Mouse (Mus musculus): ENCODE data around the gene 4933402N03Rik.

The 4933402N03Rik gene

DNA sequence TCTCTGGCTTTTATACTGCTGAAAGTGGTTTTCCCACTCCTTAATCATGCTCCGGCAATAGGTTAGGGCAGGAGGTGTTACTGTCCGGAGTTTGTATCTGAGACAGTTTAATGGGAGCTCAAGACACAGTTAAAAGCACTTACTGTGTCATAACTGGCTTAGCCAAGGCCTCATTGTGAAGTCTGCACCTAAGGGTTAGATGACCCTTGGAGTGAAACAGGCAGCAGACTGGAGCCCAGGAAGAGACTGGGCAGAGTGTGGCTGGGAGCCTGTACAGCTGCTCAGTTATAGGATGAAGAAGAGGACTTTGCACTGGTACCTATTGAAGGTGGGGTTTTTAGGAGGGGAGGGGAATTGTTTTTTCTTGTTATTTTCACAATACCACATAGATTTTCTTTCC, at the start of gene 4933402N03Rik:
4933402N03Rik (minus strand) TSS at position 101 of the 400 bp plus-strand sequence.
- no peak for DNase-seq (ENCODE audit: low spot score in 2 of 2)

DNA sequence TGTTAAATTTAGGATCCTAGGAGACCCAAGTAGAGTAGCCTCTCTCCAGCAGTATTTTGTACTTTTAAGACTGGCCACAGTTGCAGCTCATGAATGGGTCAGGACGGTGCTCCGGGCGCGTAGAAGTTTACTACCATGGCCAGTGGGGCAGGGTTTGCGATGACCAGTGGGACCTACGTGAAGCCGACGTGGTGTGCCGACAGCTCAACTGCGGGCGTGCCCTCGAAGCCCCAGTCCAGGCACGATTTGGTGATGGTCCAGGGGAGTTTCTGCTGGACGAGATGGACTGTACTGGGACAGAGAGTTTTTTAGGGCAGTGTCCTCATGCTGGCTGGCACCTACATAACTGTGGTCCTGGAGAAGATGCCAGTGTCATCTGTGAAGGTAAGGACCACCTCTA, 41.9 kb upstream of the 4933402N03Rik start:
- no peak for DNase-seq (ENCODE audit: low spot score in 2 of 2)

DNA sequence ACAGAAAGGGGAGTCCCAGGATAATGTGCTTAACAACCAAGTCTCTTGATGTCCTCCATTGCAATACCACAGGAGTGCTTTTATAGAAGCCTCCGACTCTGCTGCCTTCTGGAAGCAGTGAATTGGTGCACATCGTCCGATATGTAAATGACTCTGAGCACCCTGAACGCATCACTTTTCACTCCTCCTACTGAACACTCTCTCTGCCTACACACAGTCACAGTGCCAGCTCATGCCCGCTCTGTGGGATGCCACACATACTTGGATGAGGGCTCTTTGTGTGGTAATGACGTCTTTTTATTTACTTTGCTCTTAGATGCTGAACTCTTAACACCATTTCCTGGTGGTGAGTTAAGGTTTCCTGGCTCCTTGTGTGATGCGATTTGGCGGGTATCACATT, 40.9 kb upstream of the 4933402N03Rik start:
- DNase-seq (ENCODE audit: low spot score in 2 of 2), result no peak

DNA sequence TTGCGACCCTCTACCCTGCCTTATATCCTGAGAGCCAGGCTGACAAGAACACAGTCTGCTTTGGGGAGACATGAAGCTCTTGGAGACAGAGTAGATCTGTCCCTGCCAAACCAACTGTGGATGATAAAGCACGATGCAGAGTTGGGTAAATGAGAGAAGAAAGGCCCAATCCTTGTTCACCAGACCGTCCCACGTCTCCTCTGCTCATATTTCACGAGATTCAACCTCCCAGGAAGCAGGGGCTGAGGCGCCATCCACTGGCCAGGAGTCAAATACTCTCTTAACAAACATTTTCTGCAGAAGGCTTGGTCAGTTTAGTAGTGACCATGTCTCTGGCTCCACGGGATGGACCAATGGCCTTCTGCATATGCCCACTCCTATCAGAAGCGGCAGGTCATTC, 38.2 kb upstream of the 4933402N03Rik start:
- DNase-seq (ENCODE audit: low spot score in 2 of 2), result no peak

DNA sequence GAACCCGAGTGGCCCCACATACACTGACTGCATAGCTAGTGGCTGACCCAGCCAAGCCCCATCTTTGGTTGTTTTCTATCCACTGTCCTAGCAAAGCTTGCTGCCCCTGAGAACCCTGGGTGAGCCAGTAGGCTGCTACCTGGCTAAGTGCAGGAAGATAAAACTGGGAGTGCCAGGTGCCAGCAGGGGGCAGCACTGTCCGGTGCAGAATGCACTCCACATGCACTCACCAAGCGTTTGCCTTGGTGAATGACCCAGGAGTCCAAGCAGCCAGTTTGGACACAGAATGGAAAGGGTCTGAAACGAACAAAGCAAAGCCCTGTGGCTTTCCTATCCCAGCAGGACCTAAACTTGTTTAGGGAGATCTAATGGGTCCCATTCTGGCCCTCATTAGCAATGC, 36.6 kb upstream of the 4933402N03Rik start:
- DNase-seq (ENCODE audit: low spot score in 2 of 2), result peak in 1 of 2 experiments; percentile 8

DNA sequence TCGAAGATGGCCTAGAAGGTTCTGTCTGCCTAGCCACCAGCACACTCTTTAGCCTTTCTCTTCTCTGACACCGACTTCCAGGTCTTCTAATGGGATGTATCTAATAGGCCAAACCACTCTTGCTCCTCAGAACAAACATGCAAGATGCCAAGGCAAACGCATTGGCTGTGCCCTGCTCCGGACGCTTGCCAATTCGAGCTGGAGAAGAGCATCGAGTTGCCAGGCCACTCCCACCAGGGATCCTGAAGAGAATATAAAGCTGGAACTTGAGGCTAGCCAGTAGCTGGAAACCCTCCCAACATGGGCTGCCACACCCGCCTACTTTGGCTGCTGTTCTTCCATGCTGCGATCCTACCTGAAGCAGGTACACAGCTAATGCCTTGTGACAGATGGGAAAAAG, 28.0 kb upstream of the 4933402N03Rik start, which contains the start of gene 5430419D17Rik:
5430419D17Rik (plus strand) TSS at position 282 of the 400 bp plus-strand sequence.
- DNase-seq (ENCODE audit: low spot score in 2 of 2), result no peak

DNA sequence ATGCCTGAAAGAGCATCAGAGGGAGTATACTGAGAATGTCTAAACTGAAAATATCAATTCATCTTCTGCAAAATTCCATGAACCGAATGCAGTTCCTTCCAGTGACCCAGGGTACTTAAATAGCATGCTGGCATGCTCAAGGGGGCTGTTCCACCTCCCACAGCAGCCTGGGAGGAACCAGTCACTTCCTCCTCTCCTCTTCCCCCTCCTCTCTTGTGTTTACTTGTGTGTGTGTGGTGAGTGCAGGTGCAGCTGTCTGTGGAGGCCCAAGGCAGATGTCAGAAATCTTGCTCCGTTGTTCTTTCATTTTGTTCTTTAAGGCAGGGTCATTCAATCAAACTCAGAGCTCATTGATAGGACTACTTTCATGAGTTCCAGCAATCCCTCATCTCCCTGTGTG, 23.0 kb upstream of the 4933402N03Rik start:
- DNase-seq (ENCODE audit: low spot score in 2 of 2), result no peak

DNA sequence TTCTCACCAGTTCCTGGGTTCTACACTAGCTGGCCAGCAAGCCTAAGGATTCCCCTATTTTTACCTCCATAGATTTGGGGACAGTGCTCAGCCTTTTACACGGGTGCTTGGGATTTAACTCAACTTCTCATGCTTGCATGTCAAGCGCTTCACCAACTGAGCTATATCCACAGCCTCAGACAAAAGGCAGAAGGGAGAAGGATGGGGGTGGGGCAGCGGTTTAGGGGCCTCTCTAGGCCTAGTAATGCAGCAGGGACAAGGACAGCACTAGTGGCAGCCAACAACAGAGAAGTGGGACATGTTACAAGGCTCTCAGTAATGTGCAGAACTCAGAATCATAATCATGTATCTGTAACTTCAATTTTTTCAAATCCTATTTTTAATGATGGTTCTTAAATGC, 21.7 kb upstream of the 4933402N03Rik start:
- DNase-seq (ENCODE audit: low spot score in 2 of 2), result no peak

DNA sequence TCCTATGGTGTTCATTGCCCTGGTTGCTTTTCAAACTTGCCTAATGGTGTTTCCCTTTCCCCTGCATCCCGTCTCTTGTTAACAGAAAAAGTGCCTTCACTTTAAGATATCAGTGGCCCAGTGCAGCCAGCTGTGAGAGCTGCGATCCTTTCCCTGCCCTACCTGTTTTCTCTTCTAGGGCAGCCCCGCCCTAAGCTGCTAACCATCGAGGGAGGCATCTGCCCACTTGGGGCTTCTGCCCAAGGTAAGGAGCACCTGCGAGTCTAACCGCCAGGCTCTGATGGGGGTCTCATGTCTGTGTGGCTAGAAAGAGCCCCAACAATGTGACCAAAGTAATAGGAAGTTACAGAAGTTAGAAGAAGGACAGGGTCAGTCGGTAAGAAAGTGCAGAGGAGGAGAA, 16.1 kb upstream of the 4933402N03Rik start:
- no peak for DNase-seq (ENCODE audit: low spot score in 2 of 2)

DNA sequence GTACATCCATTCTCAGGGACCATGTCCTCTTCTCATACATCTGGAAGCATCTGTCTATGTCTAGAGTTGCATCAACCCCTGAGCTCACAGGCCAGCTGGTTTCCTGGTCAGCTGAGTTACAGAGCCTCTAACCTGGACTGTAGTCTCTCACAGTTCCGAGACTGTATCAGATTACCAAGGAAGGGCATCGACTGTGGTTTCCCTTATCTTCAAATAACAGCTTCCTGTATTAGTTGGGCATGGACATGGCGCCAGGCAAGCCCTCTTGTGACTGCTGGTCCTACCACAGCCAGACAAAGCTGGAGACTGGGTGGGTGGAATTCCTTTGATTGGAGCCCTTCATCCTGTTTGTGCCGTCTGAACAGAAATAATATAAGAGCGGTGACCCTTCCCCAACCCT, 6.9 kb upstream of the 4933402N03Rik start:
- no peak for DNase-seq (ENCODE audit: low spot score in 2 of 2)

DNA sequence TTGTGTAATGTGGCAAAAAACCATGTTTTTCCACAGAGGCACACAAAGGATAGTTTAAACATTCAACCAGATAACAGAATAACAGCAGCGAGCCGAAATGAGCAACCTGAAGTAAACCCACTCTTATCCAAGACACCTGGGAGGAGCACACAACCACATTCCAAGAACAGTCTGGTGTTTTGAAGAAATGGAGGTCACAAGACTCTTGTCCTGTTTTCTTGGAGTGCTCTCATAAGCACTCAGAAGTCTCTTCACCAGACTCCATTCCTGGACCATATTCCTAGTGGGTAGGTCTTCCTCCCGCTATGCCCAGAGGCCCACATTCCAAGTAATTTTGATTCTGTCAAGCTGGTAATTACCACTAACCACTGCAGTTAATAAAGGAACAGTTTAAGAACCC, 4.1 kb upstream of the 4933402N03Rik start:
- DNase-seq (ENCODE audit: low spot score in 2 of 2), result no peak

DNA sequence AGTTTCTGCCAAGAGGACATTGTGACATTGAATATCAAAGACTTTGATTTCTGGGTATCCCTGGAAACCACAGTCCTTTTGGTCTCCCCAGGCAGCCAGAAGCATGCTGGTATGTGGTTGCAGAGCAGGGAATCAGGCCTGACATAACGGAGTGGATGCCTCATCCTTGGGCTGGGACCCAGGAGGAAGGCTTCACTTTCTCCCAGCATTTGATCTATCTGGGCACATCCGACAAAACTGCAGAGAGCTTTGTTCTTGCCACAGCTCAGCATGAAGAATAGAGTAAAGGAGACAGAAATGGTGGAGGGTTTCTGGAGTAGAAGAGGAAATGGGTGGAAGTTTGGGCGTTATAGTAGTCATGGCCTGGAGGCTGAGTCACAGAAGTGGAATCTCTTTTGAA, 12.9 kb downstream of the 4933402N03Rik start:
- DNase-seq (ENCODE audit: low spot score in 2 of 2), result no peak

DNA sequence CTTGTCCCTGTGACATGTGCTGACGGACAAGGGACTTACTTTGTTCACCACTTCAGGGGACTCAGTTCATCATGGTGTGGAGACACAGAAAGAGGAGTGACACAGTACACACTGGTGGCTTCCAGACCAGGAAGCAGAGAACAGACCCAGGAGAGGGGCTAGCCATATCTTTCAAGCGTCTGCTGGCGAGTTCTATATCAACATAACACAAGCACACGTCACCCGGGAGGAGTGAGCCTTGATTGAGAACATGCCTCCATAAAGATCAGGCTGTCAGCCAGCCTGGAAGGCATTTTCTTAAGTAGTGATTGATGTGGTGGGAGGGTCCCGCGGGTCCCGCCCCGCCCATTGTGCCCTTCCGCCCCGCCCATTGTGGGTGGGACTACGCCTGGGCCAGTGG, 16.1 kb downstream of the 4933402N03Rik start:
- DNase-seq (ENCODE audit: low spot score in 2 of 2), result no peak

DNA sequence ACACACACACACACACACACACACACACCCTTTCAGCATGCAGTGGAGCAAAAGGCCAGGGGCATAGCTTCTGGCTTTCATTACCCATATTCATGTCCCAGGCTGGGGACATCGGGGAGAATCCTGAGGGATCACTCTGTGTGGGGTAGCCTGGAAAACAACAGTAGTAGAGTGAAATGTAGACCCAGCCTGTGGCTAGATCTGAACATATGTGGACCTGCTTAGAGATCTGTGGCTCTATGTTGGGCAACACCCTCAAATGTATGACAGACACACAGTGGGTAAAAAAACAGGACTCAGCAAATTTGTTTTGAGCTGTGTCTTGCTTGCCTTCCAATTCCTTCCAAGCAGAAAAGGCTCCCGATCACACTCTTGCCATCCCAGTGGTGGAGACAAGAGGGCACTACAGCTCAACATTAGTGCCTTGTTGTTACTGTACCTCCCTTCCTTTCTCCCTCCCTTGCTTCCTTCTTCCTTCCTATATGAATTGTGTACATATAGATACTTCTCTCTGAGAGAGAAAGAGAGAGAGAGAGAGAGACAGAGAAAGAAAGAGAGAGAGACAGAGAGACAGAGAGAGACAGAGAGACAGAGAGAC, 23.8 kb downstream of the 4933402N03Rik start:
- DNase-seq (ENCODE audit: low spot score in 2 of 2), result no peak

DNA sequence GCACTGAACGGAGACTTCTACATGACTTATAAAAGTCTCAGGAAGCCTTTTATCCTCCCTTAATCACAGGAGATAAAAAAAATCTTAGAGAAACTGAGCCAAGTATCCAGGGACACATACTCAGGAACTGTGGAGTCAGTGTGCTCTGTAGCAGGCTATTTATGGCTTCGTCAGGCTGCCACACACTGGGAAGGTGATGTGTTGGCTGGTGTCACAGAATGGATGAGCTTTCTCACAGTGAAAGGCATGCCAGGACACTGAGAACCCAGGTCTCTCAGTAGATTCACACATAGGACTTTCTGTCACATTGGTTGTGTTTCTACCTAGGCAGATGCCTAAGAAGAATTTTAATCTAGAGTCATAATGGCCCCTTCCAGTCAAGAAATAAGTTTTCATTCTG, 31.7 kb downstream of the 4933402N03Rik start:
- DNase-seq (ENCODE audit: low spot score in 2 of 2), result no peak

DNA sequence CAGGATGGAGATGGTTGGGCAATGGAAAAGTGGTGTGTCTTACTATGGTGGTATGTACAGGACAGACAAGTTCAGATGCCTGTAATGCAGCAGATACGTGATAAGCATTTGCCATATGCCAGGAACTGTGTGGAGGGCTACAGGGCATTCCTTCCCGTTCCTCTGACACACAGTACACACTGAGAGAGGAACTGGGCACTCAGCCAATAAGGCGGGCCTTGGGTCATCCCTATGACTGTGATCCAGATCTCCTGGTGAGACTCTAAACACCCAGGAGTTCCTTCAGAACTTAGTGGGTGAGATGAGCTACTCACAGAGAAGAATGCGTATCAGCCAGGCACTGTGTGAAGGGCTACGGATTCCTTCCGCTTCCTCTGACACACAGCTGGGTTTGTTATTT, 32.4 kb downstream of the 4933402N03Rik start:
- DNase-seq (ENCODE audit: low spot score in 2 of 2), result no peak

DNA sequence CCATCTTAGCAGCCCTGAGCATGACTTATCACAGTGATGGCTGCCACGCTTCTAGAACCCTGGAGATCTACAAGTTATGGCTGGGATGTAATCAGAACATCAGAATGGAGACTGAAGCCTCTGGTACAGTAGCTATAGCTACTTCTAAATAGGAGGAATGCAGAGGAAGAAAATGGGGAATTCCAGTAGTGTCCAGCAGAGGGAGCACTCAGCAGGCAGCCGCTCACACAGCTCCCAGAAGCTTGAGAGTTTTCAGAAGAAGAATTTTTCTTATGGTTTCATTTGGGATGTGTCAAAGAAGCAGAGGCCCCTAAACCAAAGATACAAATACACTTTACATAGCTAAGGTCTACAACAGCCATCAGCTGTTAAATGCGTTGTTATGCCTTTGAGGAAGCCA, 33.6 kb downstream of the 4933402N03Rik start:
- peak in 1 of 2 experiments; percentile 8 for DNase-seq (ENCODE audit: low spot score in 2 of 2)
